ENCODE assay signal across 8 mouse cellular contexts in genomic region chr11:79962877-79963183, GRCm38 (mm10). TPM values are rescaled to one million over a fixed set of nuclear protein-coding genes. Genes with fewer than 3 reads are reported as not detected.
A peak's percentile ranks its signal among the peaks of the same experiment; 100 is the strongest.
DNase-seq lines count a peak whose midpoint lies in the region; ATAC-seq and TF ChIP-seq lines count a peak whose summit lies in the region.

No protein-coding gene starts in this region.

- H3K4me1 ChIP-seq in embryonic facial prominence, embryonic 13.5 days, result peaks cover 12% of the 10 kb centered on the region
- H3K4me1 ChIP-seq in intestine, postnatal 0 days (replicated peaks; ENCODE audit: control insufficient read depth, insufficient read depth, low read length), result no peaks in the 10 kb centered on the region; the same call in 1 of the 2 replicates
- H3K4me1 ChIP-seq in neural tube, embryonic 12.5 days, result peaks cover 2% of the 10 kb centered on the region

- H3K9ac ChIP-seq in embryonic facial prominence, embryonic 13.5 days, result peak overlapping the region; percentile 85
- peak overlapping the region; percentile 26; the same call in 1 of the 2 replicates for H3K9ac ChIP-seq in intestine, postnatal 0 days (ENCODE audit: low read depth, low read length)
- peak overlapping the region; percentile 44 for H3K9ac ChIP-seq in neural tube, embryonic 12.5 days

- H3K4me3 ChIP-seq in layer of hippocampus, adult 2 months, result peak overlapping the region; percentile 90
- peak overlapping the region; percentile 80 for H3K4me3 ChIP-seq in embryonic facial prominence, embryonic 13.5 days
- H3K4me3 ChIP-seq in intestine, postnatal 0 days (ENCODE audit: low read depth, low read length), result peak overlapping the region; percentile 66
- H3K4me3 ChIP-seq in neural tube, embryonic 12.5 days, result peak overlapping the region; percentile 64

- H3K9me3 ChIP-seq in embryonic facial prominence, embryonic 13.5 days, result no peaks in the 10 kb centered on the region
- H3K9me3 ChIP-seq in intestine, postnatal 0 days (ENCODE audit: control insufficient read depth), result no peaks in the 10 kb centered on the region
- no peaks in the 10 kb centered on the region for H3K9me3 ChIP-seq in neural tube, embryonic 12.5 days

- H3K36me3 ChIP-seq in embryonic facial prominence, embryonic 13.5 days, result peaks cover 23% of the 10 kb centered on the region
- H3K36me3 ChIP-seq in intestine, postnatal 0 days (ENCODE audit: control insufficient read depth, insufficient read depth), result peaks cover 3% of the 10 kb centered on the region; the same call in 1 of the 2 replicates
- H3K36me3 ChIP-seq in neural tube, embryonic 12.5 days, result peaks cover 17% of the 10 kb centered on the region

- peak overlapping the region; percentile 70 for H3K4me2 ChIP-seq in embryonic facial prominence, embryonic 13.5 days
- peak overlapping the region; percentile 82 for H3K4me2 ChIP-seq in intestine, postnatal 0 days (replicated peaks; ENCODE audit: low read depth)
- H3K4me2 ChIP-seq in neural tube, embryonic 12.5 days (replicated peaks), result peak overlapping the region; percentile 59

- intact Hi-C loops in left cerebral cortex, postnatal 36 days (cut with DNase I), result loop anchor here (2.0 kb wide), 1 partner anchor 30 kb away; the partner anchor contains the start of gene Suz12

- 6% methylated on average over 9 of the region's 9 CpGs for WGBS in embryonic facial prominence, embryonic 13.5 days
- WGBS in intestine, postnatal 0 days, result under 1% methylated on average over 9 of the region's 9 CpGs
- WGBS in neural tube, embryonic 12.5 days, result 5% methylated on average over 9 of the region's 9 CpGs

- no peak for ATAC-seq in embryonic facial prominence, embryonic 13.5 days (ENCODE audit: insufficient number of reproducible peaks, insufficient read depth, low FRiP score, low TSS enrichment, low read depth)
- peak; percentile 11; the same call in 1 of the 2 replicates for ATAC-seq in intestine, postnatal 0 days
- ATAC-seq in neural tube, embryonic 12.5 days (ENCODE audit: low FRiP score, low read depth), result peak; percentile 48; the same call in 1 of the 2 replicates

- peak overlapping the region; percentile 49 for H3K27ac ChIP-seq in layer of hippocampus, adult 2 months
- H3K27ac ChIP-seq in embryonic facial prominence, embryonic 13.5 days, result no peak overlapping the region
- peak overlapping the region; percentile 51; the same call in 1 of the 2 replicates for H3K27ac ChIP-seq in intestine, postnatal 0 days (ENCODE audit: low read depth, low read length)
- no peak overlapping the region for H3K27ac ChIP-seq in neural tube, embryonic 12.5 days

- no peak for TF ChIP-seq CTCF in layer of hippocampus, adult 2 months (conservative IDR thresholded peaks at IDR 0.05)
- no peak for TF ChIP-seq CTCF in intestine, postnatal 0 days (IDR thresholded peaks at IDR 0.05; ENCODE audit: low read depth)

- no peak for DNase-seq in layer of hippocampus, adult 2 months (ENCODE audit: low spot score in 2 of 2)
- no peak for DNase-seq in layer of hippocampus, postnatal 10 days (ENCODE audit: low spot score in 2 of 2)
- DNase-seq in spleen, adult 18-20 months, result no peak
- DNase-seq in embryo, embryonic 10 days (ENCODE audit: low spot score), result no peak
- DNase-seq in left cerebral cortex, postnatal 36 days (ENCODE audit: low spot score in 2 of 2), result no peak

- no peaks in the 10 kb centered on the region for H3K27me3 ChIP-seq in embryonic facial prominence, embryonic 13.5 days
- H3K27me3 ChIP-seq in intestine, postnatal 0 days (replicated peaks; ENCODE audit: control insufficient read depth, insufficient read depth, low read length), result no peaks in the 10 kb centered on the region
- no peaks in the 10 kb centered on the region for H3K27me3 ChIP-seq in neural tube, embryonic 12.5 days (replicated peaks)

RNA-seq across cellular contexts. Expression of gene Utp6, which starts 0.6 kb away (rescaled TPM):
- 10 to 100 TPM; 30.4 to 36.6 TPM for total RNA-seq in layer of hippocampus, adult 2 months (2021)
- 10 to 100 TPM; 37.6 to 40.1 TPM for total RNA-seq in layer of hippocampus, postnatal 10 days (2021)
- 61.3 and 64.6 TPM in 2 replicates for polyA plus RNA-seq in embryonic facial prominence, embryonic 13.5 days (2015; fragmentation: Nextera tagmentation; extraction: Ambion mirVana)
- polyA plus RNA-seq in intestine, postnatal 0 days (2015; fragmentation: Nextera tagmentation; extraction: Ambion mirVana), result 24.4 and 24.5 TPM in 2 replicates
- 61.6 and 62.6 TPM in 2 replicates for polyA plus RNA-seq in neural tube, embryonic 12.5 days (2016; fragmentation: Nextera tagmentation; extraction: Ambion mirVana)
- total RNA-seq in left cerebral cortex, postnatal 36 days (2021), result 10 to 100 TPM; 24.6 to 29.1 TPM

RNA-seq across cellular contexts. Expression of gene Suz12, which starts 30.1 kb away (rescaled TPM):
- total RNA-seq in layer of hippocampus, adult 2 months (2021), result 10 to 100 TPM; 43.1 to 45.4 TPM
- total RNA-seq in layer of hippocampus, postnatal 10 days (2021), result 10 to 100 TPM; 33.0 to 37.0 TPM
- polyA plus RNA-seq in embryonic facial prominence, embryonic 13.5 days (2015; fragmentation: Nextera tagmentation; extraction: Ambion mirVana), result 24.3 and 28.7 TPM in 2 replicates
- polyA plus RNA-seq in intestine, postnatal 0 days (2015; fragmentation: Nextera tagmentation; extraction: Ambion mirVana), result 14.2 and 18.5 TPM in 2 replicates
- 23.7 and 24.3 TPM in 2 replicates for polyA plus RNA-seq in neural tube, embryonic 12.5 days (2016; fragmentation: Nextera tagmentation; extraction: Ambion mirVana)
- total RNA-seq in left cerebral cortex, postnatal 36 days (2021), result 10 to 100 TPM; 31.1 to 37.1 TPM

Comparison
In these comparisons a context has a peak if more than half of its experiments do, and no peak if none do; other contexts are left out.
1. H3K27ac ChIP-seq: peak in layer of hippocampus, adult 2 months (single experiment) and intestine, postnatal 0 days (single experiment); none in embryonic facial prominence, embryonic 13.5 days (single experiment) and neural tube, embryonic 12.5 days (single experiment).
2. H3K9ac ChIP-seq: peak in every context shown above with its lines; median percentile 85 in embryonic facial prominence, embryonic 13.5 days; 44 in neural tube, embryonic 12.5 days; 26 in intestine, postnatal 0 days.
3. Peak in every context shown above with its lines, with median percentiles within 50 percentile points of each other: H3K4me3 ChIP-seq and H3K4me2 ChIP-seq.